Mouse (Mus musculus) small intestine, adult 2 months (tissue): ENCODE measurements around the gene Fam170b. TPM values are rescaled to one million over a fixed set of nuclear protein-coding genes. Genes with fewer than 3 reads are reported as not detected.

ENCODE experiments used
- H3K27ac ChIP-seq: fragments of 200-500 bp; 2 replicates; pipeline ENCODE4 v1.5.1; 2012; ENCODE audit warnings: low read depth, low read length, control low read depth, inconsistent platforms; ENCODE audit not compliant: insufficient read depth
- H3K27me3 ChIP-seq: fragments of 200-500 bp; 2 replicates; pipeline ENCODE4 v1.6.1; 2012; ENCODE audit warnings: mild to moderate bottlenecking, moderate library complexity, low read length, inconsistent platforms; ENCODE audit not compliant: control insufficient read depth, insufficient read depth
- H3K36me3 ChIP-seq: fragments of 200-500 bp; 2 replicates; pipeline ENCODE4 v1.6.1; 2012; ENCODE audit warnings: mild to moderate bottlenecking, low read length, control low read depth, inconsistent platforms; ENCODE audit not compliant: control insufficient read depth, insufficient read depth
- H3K4me1 ChIP-seq: fragments of 200-500 bp; 2 replicates; pipeline ENCODE4 v1.6.1; 2012; ENCODE audit warnings: low read length, inconsistent platforms, mixed read lengths; ENCODE audit not compliant: control insufficient read depth, insufficient read depth, insufficient read length
- H3K4me3 ChIP-seq: fragments of 200-500 bp; 2 replicates; pipeline ENCODE4 v1.5.1; 2012; ENCODE audit warnings: low read depth, mild to moderate bottlenecking, control low read depth, inconsistent platforms, low read length, moderate library complexity
- CTCF ChIP-seq: fragments of 200-500 bp; IDR thresholded peaks from 2 replicates; pipeline ENCODE4 v1.5.1; 2012; ENCODE audit warnings: low read depth, mild to moderate bottlenecking, control low read depth, inconsistent platforms, low read length, moderate library complexity, mixed read lengths; ENCODE audit not compliant: insufficient replicate concordance, insufficient read length; ENCODE audit errors: extremely low read depth
- POLR2A ChIP-seq: fragments of 200-500 bp; IDR thresholded peaks from 2 replicates; pipeline ENCODE4 v1.6.1; 2012; ENCODE audit warnings: low read depth, mild to moderate bottlenecking, control low read depth, inconsistent platforms, low read length, moderate library complexity
- WGBS: fragments of 180-500 bp; shearing (Covaris S2); methylation state at CpG from one replicate; pipeline ENCODE4 v1.1.7; 2018; 5-methylcytosine and 5-hydroxymethylcytosine counted together
- polyA plus RNA-seq: library from polyadenylated mRNA; depleted of rRNA; stranded (reverse); fragments of >200 nt; gene quantifications from 2 replicates; pipeline ENCODE4 v1.2.3, GENCODE M21; 2012

Fam170b gene
- polyA plus RNA-seq, 1 experiment: not detected

DNA sequence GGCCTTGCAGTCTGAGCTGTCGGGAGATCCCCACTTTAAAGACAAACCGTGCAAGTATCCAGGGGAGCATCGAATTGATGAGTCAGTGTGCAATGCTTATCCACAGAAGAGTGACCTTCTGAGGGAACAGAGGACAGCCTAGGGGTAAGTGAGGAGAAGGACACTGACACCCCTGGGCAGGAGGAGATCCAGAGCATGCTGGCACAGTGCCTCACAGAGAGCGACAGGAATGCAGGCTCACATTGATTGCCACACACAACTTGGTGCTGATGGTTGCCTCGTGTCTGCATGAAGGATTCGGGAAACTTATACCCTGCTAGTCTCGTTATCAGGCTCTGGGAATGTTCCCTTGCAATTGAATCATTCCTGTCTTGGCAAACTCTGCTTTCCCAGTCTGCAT, 16.5 kb upstream of the Fam170b start:
- Histone ChIP-seq H3K27me3 (no peaks in the 10 kb centered on the region), H3K36me3 (no peaks in the 10 kb centered on the region), H3K4me3 (no peak overlapping the region), H3K4me1 (no peaks in the 10 kb centered on the region), H3K27ac (no peak overlapping the region)
- TF ChIP-seq CTCF (no peak), POLR2A (no peak)
- 54% methylated on average over 7 of the region's 7 CpGs for WGBS

DNA sequence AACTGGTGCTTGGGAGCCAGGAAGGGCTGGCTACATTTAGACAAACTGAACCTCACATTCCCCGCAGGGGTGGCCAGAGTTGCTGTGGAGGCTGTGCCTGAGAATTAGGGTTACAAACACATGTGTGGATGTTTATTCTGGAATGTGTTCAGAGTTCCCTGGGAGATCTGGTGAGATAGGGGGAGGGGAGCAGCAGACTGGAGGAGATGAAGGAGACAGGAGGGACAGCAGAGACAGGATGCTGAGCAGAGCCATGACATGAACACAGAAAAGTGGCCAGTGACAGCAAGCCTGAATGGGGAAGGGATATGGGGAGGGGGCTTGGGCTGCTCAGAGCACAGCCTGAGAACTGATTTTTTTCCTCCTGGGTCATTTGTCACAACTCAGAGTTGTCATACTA, 14.5 kb upstream of the Fam170b start:
- Histone ChIP-seq H3K27me3 (no peaks in the 10 kb centered on the region), H3K4me1 (no peaks in the 10 kb centered on the region), H3K4me3 (no peak overlapping the region), H3K27ac (no peak overlapping the region), H3K36me3 (no peaks in the 10 kb centered on the region)
- no peak for TF ChIP-seq CTCF
- TF ChIP-seq POLR2A: no peak
- 59% methylated on average over 1 of the region's 1 CpGs for WGBS

DNA sequence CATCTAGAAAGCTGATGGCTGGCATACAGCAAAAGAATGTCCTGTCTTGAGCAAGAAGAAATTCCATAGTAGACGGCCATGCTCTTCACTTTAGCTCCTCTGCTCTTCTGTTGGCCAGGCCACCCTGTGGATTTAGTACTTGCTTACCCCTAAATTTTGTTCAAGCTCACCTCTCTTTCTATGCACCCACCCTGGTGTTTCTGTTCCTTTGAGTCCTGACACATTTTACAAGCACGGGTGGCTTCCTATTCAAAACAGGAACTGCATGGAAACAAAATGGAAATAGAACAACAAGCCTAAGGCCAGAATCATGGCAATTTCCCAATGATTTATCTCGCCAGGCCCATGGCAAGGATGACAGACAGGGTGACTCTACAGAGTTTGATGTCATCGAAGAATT, 10.9 kb upstream of the Fam170b start:
- Histone ChIP-seq H3K27me3 (no peaks in the 10 kb centered on the region), H3K27ac (no peak overlapping the region), H3K4me3 (no peak overlapping the region), H3K36me3 (no peaks in the 10 kb centered on the region), H3K4me1 (peaks cover 6% of the 10 kb centered on the region)
- TF ChIP-seq POLR2A (no peak), CTCF (no peak)
- 78% methylated on average over 4 of the region's 4 CpGs for WGBS

DNA sequence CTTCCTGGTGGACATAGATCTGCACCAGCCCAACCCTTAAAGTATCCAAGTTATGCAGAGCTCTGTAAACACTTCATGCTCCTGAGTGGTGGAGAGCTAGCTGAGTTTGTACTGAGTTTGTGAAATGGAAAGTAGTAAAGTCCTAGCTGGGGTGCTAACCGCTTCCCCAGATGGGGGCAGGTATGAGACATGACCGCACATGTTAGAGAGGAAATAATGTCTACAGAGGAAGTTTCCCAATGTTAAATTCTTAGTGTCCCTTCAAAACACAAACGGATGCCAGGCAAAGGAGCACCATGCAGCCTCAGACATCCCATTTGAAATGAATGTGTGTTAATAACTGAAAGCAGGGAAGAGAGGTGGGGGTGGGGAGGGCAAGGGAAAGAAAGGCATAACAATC, 9.9 kb upstream of the Fam170b start:
- TF ChIP-seq CTCF: no peak
- no peak for TF ChIP-seq POLR2A
- 62% methylated on average over 3 of the region's 3 CpGs for WGBS
- no peaks in the 10 kb centered on the region for H3K36me3 ChIP-seq
- no peak overlapping the region for H3K4me3 ChIP-seq
- H3K27ac ChIP-seq: no peak overlapping the region
- peaks cover 10% of the 10 kb centered on the region for H3K4me1 ChIP-seq
- no peaks in the 10 kb centered on the region for H3K27me3 ChIP-seq

DNA sequence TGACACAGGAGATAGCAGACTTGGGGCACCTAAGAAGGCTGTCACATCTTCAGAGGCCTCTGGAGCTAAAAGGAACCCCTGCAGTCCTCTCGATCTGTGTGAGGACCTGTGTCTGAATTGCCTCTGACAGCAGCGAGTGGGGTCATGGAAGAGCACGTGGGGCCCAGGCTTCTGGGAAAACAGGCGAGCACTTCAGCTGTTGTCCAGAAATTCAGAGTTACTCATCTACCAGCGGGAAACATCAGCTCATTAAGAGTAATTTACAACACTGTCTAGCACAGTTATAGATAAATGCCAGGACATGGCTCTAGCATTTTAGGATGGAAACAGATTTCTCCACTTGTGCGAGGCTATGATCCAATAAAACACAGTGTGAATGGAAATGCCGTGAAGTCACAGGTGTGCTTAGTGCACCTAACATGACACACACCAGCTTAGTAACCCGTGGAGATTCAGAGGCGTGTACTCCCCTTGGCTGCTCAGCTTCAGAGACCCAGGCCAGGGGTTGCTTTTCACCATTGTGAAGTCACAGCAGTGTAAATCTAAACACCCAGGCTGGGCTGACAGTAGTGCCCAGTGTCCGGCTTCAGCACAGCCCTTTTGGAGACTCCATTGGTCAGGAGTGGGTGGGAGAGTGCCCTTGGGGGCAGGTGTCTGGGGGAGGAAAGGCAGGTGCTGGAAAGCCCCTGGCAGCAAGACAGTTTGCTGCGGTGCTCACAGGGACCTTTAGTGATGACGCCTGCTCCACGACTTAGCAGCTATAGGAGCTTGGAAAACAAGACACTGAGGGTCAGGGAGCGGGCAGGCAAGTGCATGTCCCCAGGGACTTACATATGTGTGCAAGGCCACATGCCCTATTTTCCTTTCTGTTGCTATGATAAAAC, 9.3 kb upstream of the Fam170b start:
- H3K4me3 ChIP-seq: no peak overlapping the region
- no peaks in the 10 kb centered on the region for H3K27me3 ChIP-seq
- no peak for TF ChIP-seq POLR2A
- 57% methylated on average over 14 of the region's 14 CpGs for WGBS
- no peak overlapping the region for H3K27ac ChIP-seq
- H3K36me3 ChIP-seq: no peaks in the 10 kb centered on the region
- H3K4me1 ChIP-seq: peaks cover 10% of the 10 kb centered on the region

DNA sequence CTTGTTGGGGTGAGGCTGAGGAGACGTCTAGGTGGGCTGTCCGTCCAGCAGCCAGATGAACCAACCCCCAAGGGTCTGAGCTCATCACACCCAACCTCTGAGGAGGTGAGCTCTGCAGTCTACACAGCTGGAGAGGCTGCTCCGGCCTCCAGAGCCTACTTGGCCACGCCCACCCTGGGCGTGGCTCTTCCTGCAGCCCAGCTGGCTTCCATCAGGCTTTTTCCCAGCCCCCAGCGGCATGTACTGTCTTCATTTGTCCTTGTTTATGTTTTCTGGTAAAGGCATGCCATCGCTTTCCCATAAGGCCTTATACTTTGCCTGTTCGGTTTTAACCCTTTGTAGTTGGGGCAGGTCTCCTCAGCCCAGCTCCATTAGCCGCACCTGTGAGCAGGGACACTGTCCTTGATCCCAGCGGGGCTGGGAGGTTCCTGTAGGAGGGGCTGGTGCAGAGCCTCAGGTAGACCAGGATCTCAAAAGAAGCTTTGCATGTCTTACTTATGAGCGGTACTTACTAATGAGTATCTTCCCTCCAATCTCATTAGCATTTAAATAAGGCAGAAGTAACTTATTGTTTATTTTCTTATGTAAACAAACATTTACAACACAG, 8.2 kb upstream of the Fam170b start:
- Histone ChIP-seq H3K27me3 (no peaks in the 10 kb centered on the region), H3K4me1 (peaks cover 10% of the 10 kb centered on the region), H3K27ac (peak overlapping the region; percentile 27; the same call in 1 of the 2 replicates), H3K36me3 (no peaks in the 10 kb centered on the region), H3K4me3 (no peak overlapping the region)
- WGBS: 16% methylated on average over 11 of the region's 11 CpGs
- TF ChIP-seq CTCF (no peak), POLR2A (no peak)

DNA sequence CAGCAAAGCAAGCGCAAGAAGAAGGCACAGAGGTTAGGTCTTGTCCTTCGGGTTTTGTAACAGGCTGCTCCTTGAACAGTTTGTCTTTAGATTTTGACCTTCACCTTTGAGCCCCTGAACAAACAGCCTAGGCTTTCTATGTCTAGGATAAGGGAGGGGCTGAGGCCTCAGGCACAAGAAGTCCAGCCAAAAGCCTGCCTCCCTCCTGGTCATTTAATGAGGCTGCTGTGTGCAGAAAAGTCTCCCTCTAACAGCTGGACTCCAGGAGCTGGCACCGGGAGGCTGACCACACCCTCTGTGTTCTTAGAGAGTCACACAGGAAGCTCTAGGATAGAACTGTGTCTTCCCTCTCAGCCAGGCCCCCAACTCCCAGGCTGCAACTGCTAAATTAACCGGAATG, 6.6 kb upstream of the Fam170b start:
- 55% methylated on average over 4 of the region's 4 CpGs for WGBS
- H3K4me3 ChIP-seq: no peak overlapping the region
- TF ChIP-seq CTCF (no peak), POLR2A (no peak)
- H3K27me3 ChIP-seq: no peaks in the 10 kb centered on the region
- H3K27ac ChIP-seq: no peak overlapping the region
- no peaks in the 10 kb centered on the region for H3K36me3 ChIP-seq
- H3K4me1 ChIP-seq: peaks cover 10% of the 10 kb centered on the region
